Mouse (Mus musculus) frontal cortex, postnatal 25 days (tissue): Measurements from ENCODE around the gene Isg20.

Experiments used
- DNase-seq, 2 experiments: peaks; one replicate each; pipeline ENCODE4 v3.0.0; 2022; ENCODE audit warnings: low spot score in 2 of 2

Isg20 gene

DNA sequence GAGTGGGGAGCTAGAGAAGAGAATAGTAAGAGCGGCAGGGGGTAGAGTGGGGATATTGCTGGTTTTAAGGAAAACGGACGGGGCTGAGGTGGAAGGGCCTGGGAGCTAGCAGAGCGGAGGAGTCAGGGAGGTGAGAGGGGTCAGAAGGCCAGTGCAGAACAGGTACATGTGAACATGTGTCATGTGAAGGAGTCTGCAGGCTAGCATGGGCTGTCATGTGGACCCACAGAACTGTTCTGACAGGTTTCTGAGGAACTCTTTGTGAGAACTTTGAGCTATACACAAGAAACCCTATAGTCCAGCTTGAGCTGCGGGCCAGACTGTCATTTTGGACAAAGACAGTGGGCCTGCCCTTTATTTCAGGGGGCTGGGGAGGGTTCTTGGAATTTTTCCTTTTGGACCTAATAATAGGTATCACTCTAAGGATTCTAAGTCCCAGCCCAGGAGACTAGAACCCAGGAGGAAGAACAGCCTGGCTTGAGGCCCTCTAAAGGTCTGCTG, at the start of gene Isg20:
Gene Isg20, plus strand, starts transcription at position 451 of the 501 bp plus-strand sequence.
- no peak for DNase-seq

DNA sequence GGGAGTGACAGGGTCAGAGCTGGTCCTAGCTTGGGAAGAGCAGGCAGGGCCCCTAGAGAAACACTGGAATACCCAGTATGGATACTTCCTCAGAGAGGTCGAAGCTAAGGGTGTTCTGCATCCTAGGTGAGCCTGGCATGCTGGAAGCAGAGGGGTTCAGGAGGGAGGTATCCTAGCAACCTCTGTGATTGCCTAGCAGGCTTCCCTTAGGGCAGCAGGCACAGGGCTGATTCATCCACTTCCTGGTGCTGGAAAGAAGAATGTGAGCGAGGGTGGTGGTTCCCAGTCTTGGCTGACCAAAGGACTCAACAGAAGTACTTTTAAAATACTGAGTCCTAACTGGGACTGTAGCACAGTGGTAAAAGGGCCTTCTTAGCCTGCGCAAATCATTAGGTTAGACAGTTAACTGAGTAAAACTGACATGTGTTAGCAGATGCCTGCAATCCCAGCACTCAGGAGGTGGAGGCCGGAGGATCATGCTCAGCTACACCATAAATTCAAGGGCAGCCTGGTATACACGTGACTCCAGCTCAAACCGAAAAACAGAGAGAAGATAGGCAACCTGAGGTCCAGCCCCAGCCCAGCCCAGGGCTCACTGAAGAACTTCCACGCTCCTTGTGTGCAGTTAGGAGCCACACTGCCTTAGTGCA, 49.3 kb upstream of the Isg20 start:
- DNase-seq: no peak

DNA sequence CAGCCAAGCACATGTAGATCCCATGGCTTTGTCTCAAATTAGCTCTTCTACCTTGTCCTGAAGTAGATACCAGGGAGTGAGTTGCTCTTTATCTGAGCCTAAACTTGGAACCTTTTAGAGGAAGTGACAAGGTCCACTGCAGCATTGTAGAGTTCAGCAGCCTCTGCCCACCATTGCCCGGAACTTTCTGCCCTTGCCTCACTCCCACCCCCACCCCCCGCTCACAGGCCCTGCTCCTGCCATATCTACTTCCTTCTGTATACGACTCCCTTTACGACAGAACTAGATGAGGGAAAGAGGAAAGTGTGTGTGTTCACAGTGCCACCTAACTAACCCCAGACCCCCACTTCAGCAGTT, 48.8 kb upstream of the Isg20 start:
- no peak for DNase-seq

DNA sequence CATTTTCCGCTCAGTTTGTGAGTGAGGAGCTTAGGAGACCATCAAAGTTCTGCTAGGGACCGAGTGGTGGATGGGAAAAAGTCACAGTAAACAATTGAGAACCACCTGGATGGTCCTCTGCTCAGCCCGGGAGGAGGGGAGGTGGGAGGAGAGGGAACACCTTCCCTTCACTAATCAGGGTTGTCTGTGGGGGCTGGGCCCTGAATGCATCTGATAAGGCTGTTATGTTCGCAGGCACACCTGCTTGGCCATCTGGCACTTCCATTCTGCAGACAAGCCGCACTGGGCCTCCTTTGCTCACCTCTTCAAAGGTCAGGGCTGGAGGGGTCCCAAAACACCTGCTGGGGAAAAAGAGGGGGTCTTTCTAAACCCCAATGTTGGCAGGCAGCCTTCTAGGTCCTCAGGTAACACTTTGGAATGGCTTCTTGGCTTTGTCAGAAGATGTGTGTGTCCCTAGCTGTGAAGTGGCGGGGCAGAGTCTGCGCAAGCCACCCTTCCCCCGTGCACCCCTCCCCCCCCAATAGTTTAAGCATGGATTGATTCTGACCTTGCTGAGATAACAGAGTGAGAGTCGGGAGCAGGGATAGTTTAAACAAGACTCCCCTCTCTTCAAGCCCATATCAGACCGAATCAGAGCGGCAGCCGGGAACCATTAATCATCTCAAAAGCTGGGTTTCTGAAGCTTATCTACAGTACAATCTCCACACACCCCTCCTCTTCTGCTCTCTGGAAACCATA, 47.8 kb upstream of the Isg20 start:
- no peak for DNase-seq

- DNase-seq: no peak
Measured at GRCm38 (mm10) chr7:78868731-78869130, 44.5 kb upstream of the Isg20 start.

- no peak for DNase-seq
Measured at GRCm38 (mm10) chr7:78872366-78872765, 40.9 kb upstream of the Isg20 start.

DNA sequence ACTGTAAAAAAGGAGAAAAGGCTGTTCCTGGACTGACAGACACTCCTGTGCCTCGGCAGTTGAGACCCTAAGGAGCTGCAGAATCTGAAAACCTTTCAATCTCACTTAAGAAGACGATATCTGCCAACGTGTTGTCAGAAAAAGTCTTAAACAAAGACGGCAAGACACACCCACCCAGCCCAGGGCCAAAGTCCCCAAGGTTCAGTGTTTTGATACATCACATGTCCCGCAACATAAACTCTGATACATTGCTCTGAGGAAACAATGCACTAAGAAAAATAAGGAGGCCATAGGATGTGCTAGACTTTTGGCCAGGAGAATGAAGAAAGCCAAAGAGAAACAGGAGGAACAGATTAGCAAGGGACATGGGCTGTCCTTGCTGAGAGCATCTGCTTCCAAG, 40.4 kb upstream of the Isg20 start:
- no peak for DNase-seq

DNA sequence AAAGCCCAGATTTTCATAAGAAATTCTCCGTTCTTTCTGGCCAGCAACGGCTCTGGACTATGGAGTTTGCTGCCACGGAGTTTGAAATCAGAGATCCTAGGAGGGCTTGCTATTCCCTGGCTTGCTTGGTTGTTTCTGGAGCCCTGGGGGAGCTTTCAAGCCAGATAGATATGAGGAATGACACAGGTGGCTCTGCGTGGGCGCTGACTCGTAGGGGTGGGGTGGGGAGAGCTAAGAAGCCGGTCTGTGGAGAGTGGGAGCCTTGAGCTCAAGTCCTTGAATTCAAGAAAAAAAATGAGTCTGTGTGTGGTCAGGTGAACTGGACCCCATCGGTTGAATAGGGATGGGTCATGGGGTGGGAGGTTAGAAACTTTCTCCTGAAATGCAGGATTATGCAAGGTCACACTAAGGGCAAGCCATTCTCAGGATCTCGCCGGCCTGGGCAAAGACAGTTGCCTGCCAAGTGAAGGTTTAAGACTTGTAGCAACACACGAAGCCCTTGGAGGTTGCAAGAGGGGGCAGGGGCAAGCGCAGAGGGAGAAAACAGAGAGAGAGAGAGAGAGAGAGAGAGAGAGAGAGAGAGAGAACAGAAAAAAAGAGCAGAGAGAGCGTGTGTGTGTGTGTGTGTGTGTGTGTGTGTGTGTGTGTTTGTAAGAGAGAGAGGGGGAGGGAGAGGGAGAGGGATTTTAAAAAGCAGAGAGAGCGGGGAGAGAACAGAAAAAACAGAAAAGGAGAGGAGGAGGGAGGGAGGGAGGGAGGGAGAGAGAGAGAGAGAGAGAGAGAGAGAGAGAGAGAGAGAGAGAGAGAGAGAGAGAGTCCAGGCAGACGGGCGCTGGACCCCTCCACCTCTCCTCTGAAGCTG, 31.4 kb upstream of the Isg20 start:
- no peak for DNase-seq

DNA sequence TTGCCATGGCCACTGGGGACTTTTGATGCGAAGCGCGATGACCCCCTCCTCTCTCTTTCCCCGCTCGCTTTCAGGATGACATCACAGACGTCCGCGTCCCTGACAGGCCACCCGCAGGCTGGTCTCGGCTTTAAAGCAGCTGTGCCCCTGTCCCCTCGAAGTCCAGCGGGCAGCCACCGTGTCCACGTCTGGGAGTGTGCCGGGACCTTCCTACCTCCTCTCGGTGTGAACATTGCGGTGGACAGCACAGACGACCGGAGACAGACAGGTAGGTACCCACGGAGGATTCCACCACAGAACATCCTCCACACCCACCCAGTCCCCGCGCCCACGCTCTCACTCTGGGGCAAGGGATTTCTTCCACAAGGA, 30.8 kb upstream of the Isg20 start:
- peak in 1 of 2 experiments; percentile 25 for DNase-seq

- DNase-seq: no peak
Measured at GRCm38 (mm10) chr7:78883016-78883725, 30.1 kb upstream of the Isg20 start.

DNA sequence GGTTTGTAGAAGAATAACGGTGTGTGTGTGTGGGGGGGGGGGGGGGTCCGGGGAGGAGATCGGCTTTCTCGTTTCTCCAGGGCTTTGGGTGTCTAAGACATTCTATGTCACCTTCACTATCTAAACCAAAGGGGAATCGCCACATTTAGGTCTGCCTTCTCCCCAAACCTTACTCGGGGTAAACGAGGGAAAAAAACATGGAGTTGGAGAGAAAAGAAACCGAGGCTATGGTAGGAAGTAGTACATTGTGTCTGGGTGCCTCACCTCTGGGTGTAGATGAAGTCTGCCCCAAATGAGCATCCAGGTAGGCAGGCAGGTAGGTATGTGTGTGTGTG, 29.5 kb upstream of the Isg20 start:
- no peak for DNase-seq

GRCm38 (mm10) chr7:78884139-78884538, 29.1 kb upstream of the Isg20 start:
- no peak for DNase-seq

- no peak for DNase-seq
Measured at GRCm38 (mm10) chr7:78885404-78885803, 27.8 kb upstream of the Isg20 start.

GRCm38 (mm10) chr7:78886496-78886895, 26.7 kb upstream of the Isg20 start:
- DNase-seq: no peak

GRCm38 (mm10) chr7:78887431-78887842, 25.8 kb upstream of the Isg20 start:
- no peak for DNase-seq

DNA sequence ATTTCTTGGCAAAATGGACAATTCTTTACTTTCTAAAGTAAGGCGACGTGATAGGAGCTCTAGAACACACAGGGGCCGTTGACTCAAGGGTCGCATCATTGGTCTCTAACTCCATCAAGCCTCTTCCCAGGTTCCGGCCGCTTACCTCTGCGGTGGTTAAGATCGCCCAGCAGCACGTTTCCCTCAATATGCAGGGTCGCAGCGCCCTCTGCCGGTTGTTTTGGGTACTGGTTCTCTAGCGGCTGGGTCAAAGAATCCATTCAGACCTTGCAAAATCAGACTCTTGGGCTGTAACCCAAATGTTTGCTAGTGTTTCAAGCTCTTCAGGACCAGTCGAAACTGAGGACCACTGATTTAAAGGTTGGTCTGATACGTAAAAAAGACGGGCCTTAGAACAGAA, 22.6 kb upstream of the Isg20 start:
- DNase-seq: peak; percentile 85 to 87

- no peak for DNase-seq
Measured at GRCm38 (mm10) chr7:78893917-78894316, 19.3 kb upstream of the Isg20 start.

DNA sequence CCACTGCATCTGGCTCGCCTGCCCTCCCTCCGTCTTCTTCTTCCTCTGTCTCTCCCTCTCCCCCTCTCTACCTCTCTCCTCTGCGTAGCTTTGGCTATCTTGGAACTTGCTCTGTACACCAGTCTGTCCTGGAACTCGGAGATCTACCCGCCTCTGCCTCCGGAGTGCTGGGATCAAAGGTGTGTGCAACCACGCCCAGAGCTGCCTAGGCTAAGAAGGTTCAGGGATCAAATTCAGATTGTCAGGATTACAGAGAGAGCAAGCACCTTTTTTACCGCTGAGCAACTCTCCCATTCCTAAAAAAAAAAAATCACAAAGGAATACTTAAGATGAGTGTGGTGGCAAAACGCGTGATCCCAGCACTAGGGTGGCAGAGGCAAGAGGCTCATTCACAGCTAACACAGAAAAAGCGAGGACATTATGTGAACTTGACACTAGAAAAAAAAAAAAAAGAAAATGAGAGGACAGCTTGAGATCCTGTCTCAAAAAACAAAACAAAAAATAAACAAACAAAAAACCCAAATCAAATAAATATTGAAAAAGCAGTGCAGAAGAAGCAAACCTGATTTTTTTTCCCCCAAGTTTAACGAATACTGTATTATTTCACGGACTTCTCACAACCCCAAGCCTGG, 18.1 kb upstream of the Isg20 start:
- no peak for DNase-seq

- peak; percentile 89 to 93 for DNase-seq
Measured at GRCm38 (mm10) chr7:78895653-78896333, 17.4 kb upstream of the Isg20 start, which contains the start of gene Aen. Gene Aen (plus strand): TSS chr7:78895854.

DNA sequence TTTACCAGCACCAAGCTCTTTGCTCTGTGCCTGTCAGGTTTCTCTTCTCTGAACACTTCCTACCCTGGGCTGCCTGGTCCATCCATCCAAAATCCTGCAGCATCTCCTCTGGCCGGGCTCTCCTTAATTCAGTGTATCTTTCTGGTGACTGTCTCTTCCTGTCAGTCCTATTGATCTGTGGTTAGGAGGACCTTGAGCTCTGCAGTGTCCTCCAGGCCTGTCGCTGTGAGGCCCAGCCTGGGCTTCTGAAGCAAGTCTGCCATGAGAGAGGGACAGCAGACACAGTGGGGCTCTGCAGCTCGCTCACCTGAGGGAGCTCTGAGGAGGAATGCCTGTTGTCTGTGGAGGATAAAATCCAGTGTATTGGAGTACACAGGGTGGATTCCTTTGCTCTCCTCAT, 15.7 kb upstream of the Isg20 start:
- no peak for DNase-seq
